Mouse (Mus musculus) ES-E14 (cell line): ENCODE measurements around the gene Klk1b22.
"Not testable (repeated sequence)": the region's sequence is repeated elsewhere in the genome, so short reads cannot be mapped to it uniquely, and the experiment has no call there.

Experiments
- CHD2 ChIP-seq: IDR thresholded peaks from 2 replicates; pipeline ENCODE4 v1.6.1; 2014; ENCODE audit warnings: mild to moderate bottlenecking, low read depth, low read length, inconsistent platforms
- HCFC1 ChIP-seq: IDR thresholded peaks from 2 replicates; pipeline ENCODE4 v1.6.1; 2012; ENCODE audit warnings: low read length, inconsistent platforms, borderline replicate concordance; ENCODE audit not compliant: insufficient read depth
- MAFK ChIP-seq: IDR thresholded peaks from 2 replicates; pipeline ENCODE4 v1.6.1; 2014; ENCODE audit warnings: mild to moderate bottlenecking, low read depth, low read length, inconsistent platforms; ENCODE audit not compliant: insufficient read depth
- ZC3H11A ChIP-seq: IDR thresholded peaks from 2 replicates; pipeline ENCODE4 v1.6.1; 2012; ENCODE audit warnings: low read depth, mild to moderate bottlenecking, inconsistent platforms, low read length, borderline replicate concordance
- ZNF384 ChIP-seq: IDR thresholded peaks from 2 replicates; pipeline ENCODE4 v1.6.1; 2012; ENCODE audit warnings: low read depth, low read length, inconsistent platforms

- TF ChIP-seq HCFC1, ZC3H11A, CHD2, ZNF384, MAFK: not testable (repeated sequence)
Observed at GRCm38 (mm10) chr7:44102028-44102427, 10.4 kb upstream of the Klk1b22 start, which contains the start of gene Klk1b21.
